Mouse (Mus musculus): ENCODE measurements around the gene Pcp2. TPM values are rescaled to one million over a fixed set of nuclear protein-coding genes. Genes with fewer than 3 reads are reported as not detected.

Gene Pcp2
- polyA plus RNA-seq, 1 experiment: not detected

DNA sequence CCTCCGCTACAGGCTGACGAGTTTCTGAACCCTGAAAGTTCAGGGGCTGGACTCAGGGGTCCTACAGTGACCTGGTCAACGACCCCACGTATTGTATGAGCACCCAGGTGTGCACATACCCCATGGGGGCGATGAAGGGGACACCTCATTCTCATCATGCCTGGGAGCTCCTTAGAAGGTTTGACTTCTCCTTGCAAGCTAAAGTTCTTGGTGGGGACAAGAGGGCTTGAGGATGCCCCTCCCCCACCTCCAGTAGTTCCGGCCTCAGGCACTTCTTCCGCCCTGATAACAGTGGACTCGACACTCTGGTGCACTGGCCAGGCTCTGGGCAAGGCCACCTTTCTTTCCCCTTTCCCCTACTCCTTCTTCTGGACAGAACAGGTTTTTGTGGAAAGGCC is 6.1 kb upstream of the Pcp2 start:
- TF ChIP-seq GATA1 (IDR thresholded peaks at IDR 0.05; ENCODE audit: low read length): no peak

DNA sequence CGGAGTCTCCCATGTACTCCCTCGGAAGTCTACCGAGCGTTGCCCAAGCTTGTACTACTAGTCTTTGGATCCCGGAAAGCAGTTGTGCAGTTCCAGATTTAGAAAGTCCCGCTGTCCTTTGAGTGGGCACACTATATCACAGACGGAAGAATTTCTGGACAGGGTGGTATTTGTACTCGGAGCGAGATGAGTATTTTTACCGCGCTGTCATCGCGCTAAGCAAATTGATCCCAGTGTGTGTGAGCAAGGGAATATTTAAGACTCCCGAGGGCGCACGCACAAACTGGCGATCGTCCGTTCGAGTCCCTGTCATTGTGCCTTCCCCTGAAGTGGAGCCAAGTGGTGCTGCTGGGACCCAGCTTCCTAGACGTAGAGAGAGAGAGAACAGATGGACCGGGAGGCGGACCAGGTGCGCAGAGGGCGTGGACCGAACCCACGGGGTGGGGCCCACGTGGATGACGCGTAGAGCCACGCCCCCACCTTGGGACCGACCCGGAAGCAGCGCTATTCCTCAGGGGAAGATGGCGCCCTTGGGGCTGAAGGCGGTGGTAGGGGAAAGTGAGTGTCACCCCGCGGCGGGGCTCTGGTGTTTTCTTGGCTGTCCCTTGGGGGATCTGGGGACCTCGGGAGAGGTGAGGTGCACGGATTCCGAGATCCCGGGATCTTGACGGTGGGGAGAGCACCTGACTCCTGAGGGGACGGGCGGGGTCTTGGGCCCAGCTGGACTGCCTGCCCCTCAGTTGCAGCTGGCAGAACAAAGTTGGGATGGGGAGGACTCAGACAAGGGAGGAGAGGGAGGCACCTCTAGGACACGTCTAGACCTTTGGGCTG is 5.5 kb upstream of the Pcp2 start, which contains the start of gene Stxbp2:
Gene Stxbp2 (plus strand): TSS at position 309 of the 831 bp plus-strand sequence.
- no peak for TF ChIP-seq GATA1 (IDR thresholded peaks at IDR 0.05; ENCODE audit: low read length)

DNA sequence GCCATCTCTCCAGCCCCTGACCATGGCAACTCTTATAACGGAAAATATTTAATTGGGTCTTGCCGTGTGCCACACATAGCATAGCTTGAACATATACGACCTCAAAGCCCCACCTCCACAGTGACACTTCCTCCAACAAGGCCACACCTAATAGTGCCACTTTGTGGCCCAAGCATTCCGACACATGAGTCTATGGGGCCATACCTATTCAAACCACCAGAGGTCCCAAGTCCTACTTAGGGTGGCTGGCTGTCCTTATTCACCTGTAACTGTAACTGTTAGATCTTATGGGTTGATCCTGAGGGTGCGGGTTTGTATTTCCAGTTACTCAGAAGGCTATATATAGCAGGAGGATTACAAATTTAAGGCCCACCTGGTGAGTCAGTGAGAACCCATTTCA is 2.7 kb upstream of the Pcp2 start:
- TF ChIP-seq GATA1 (IDR thresholded peaks at IDR 0.05; ENCODE audit: low read length): no peak

DNA sequence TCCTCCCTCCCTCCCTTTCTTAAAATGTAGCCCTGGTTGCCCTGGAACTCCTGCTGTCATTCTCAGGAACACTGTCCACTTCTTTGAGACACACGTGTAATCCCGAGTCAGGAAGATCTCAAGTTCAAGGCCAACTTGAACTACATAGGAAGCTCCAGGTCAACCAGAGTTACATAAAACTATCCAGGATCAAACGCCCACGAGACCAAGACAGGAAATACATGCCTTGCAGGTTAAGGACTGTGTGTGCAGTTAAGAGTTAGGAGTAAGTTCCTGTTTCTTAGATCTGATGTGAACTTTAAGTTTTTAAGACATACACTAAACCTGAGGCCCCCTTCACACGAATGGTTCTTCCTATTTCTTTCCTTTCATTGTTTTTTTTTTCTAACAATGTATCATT is 1.6 kb upstream of the Pcp2 start:
- TF ChIP-seq GATA1 (IDR thresholded peaks at IDR 0.05; ENCODE audit: low read length): no peak

DNA sequence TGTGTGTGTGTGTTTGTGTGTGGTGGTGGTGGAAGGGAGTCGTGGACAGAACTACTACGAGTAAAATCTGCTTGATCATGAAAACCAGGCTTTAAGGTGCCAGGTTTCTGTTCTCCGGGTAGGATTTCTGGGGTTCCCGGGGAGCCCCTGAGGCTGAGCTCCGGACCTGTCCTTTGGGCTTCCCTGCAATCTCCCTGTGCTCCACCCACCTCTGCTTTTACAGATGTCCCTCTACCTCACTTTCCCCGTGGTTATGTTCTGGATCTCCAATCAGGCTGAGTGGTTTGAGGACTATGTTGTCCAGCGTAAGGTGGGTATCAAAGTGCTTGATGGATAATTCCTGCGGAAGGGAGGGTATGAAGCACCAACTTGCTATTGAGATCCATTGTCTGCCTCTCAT is 3.2 kb downstream of the Pcp2 start:
- no peak for TF ChIP-seq GATA1 (IDR thresholded peaks at IDR 0.05; ENCODE audit: low read length)

DNA sequence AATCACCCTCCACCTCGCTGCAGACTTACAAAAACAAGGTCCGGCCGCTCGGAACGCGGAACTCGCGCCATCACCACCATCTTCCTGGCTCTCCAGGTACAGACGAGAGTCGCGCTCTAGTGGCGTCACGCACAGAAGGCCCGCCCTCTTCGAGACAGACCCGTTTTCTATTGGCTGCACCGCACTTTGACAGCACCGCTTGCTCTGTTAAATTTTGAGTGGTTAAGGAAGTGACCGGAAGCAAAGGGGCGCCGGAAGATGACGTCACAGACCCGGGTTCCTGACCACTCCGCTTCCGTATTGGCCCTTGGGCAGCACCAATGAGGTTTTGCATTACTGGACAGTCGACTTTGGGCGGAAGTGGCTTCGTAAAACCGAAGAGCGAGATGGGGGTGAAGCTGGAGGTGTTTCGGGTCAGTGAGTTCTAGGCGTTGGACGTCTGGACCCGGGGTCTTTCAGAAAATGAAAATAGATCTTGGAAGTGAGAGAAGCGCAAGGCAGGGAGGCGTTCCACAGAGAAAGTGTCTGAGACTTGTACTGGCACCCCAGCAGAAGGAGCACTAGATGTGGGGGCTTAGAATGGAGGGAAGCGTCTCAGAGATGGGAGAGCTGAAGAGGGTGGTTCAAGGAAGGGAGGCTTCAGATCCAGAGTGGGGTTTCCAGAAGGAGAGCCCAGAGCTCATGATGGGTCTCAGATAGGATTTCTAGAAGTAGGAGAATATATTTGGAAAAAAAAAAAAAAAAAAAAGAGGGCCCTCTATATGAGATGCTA is 4.0 kb downstream of the Pcp2 start, which contains the start of the genes Xab2 and Pet100:
Gene Xab2 (minus strand): TSS at position 118 of the 772 bp plus-strand sequence.
Gene Pet100 (plus strand): TSS at position 350 of the 772 bp plus-strand sequence.
- TF ChIP-seq GATA1 (IDR thresholded peaks at IDR 0.05; ENCODE audit: low read length): no peak

DNA sequence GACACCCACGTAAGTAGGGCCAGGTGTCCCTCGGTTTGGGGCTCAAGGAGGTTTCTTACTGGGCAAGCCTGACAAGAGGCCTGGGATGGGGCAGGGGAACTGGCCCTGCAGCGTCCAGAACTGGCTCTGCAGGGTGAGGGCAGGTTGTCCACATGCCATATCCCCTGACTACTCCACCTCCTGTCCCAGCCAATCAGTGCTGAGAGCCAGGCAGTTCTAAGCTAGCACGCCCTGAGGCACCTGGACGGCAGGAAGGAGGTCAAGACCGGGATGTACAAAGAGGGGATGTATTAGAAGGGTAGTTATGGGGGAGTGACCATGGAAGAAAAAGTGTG is 15.6 kb downstream of the Pcp2 start:
- TF ChIP-seq GATA1 (IDR thresholded peaks at IDR 0.05; ENCODE audit: low read length): no peak

DNA sequence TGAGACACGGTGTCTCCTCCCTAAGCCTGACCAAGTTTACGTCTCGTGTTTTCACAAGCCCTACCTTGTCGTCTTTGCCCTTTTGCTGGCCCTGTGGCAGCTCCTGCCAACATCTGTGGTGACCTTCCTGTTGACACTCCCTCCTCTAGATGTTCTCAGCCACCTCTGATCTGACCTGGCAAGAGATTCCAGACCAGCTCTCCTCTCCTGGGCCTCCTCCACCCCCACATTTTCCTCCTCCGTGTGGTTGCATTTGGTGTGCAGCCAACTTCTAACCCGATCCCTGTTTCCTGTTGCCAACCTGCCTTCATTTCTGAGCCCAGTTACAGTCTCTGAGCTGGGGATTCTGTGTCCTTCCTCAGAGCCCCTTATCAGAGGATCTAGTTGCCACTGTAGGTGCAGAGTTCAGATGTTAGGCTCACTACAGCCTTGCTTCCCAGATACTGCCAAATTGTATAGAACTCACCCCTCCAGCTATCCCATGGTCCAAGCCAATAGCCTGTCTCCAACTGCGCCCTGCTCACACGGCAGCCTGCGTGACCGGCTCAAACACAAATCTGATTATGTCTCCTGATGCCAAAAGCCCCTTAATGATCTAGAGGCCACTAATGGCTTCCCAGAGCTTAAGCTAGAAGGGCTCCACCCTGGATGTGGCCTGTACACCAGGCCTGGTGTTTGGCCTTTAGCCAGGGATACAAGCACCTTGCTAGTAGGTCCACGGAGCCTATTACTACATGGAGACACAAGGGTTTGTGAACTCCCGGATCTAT is 16.1 kb downstream of the Pcp2 start:
- no peak for TF ChIP-seq GATA1 (IDR thresholded peaks at IDR 0.05; ENCODE audit: low read length)

DNA sequence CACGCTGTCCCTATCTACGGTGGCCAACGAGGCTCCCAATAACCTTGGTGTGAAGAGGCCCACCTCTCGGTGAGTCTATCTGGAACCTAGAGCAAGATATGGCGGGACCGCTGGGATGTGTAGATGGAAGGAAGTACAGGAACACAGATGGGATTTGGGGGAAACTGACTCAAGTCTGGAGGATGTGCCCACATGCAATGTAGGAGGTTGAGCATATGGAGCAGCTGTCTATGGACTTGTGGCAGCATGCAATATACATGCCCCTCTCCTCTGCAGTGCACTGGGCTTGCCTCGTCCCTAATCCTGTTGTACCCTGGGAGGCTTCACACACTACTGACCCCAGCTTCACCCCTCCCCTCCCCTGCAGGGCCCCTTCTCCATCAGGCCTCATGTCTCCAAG is 17.5 kb downstream of the Pcp2 start:
- TF ChIP-seq GATA1 (IDR thresholded peaks at IDR 0.05; ENCODE audit: low read length): no peak

DNA sequence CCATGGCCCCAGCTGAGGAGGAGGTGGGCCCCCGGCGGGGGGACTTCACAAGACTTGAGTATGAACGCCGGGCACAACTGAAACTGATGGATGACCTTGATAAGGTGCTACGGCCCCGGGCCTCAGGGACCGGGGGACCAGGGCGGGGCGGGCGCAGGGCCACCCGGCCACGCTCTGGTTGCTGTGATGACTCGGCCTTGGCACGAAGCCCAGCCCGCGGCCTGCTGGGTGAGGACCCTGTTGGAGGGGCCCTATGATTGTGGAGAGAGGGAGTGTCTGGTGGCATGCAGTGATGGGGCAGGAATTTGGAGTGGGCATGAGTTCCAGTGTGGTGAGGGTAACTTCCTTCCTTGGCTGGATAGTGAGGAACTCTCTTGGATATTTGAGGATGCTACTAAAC is 18.8 kb downstream of the Pcp2 start:
- no peak for TF ChIP-seq GATA1 (IDR thresholded peaks at IDR 0.05; ENCODE audit: low read length)

DNA sequence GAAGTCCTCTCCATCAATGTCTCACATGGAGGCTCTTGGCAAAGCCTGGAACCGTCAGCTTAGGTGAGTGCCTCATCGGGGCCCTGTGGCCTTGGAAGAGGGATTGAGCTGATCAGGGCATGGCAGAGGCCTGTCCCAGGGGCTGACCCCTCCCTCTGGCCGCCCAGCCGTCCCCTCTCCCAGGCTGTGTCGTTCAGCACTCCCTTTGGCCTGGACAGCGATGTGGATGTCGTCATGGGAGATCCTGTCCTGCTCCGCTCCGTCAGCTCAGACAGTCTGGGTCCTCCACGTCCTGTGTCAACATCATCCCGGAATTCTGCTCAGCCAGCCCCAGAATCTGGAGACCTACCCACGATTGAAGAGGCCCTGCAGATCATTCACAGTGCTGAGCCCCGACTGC is 21.9 kb downstream of the Pcp2 start:
- no peak for TF ChIP-seq GATA1 (IDR thresholded peaks at IDR 0.05; ENCODE audit: low read length)

DNA sequence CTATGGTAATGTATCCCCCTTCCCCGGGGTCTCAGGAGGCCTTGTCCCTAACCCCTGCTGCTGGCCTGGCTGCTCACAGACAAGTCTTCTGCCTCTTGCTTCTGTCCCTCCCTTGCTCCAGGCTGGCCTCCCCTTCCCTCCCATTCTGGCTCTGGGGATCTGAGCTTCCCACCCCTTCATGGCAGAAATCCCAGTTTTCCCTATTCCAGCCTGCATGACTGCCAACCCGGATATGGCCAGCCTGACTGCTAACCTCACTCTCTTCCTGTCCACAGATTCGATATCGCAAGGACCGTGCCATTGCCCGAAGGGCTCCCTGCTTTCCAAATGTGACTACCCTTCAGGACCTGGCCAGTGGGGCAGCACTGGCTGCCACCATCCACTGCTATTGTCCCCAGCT is 24.9 kb downstream of the Pcp2 start:
- no peak for TF ChIP-seq GATA1 (IDR thresholded peaks at IDR 0.05; ENCODE audit: low read length)

DNA sequence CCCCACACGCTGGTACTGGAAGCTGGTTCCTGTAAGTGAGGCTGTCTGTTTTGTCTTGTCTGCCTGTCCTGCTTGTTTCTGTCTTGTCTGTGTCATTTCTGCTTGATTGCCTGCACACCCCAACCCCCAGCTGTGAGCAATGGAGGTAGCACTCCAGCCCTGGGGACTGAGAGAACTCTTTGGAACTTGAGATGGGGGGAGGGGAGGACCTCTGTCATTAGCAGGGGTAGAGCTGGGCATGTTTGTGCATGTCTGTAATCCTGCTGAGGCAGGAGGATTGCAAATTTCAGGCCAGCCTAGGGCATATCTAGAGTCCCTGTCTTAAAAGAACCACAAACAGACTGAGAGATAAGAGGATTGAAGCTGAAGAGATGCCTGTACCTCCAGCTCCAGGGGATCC is 26.1 kb downstream of the Pcp2 start:
- no peak for TF ChIP-seq GATA1 (IDR thresholded peaks at IDR 0.05; ENCODE audit: low read length)

DNA sequence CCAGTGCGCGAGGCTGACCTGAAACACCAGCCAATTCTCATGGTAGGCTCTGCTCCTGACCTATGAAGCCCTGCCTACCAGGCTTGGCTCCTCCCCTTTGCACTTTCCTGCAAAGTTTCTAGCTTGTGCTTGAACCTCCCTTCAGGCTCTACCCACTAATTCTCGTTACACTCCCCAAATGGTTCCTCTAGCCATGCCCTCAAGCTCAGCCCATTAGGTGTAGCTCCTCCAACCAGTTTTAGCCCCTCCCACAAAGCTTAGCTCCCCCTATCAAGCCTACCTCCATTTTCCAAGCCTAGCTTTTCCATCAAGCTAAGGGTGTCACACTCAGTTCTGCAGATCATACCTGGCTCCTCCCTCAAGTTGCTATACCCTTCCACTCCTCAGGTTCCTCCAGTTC is 27.3 kb downstream of the Pcp2 start:
- TF ChIP-seq GATA1 (IDR thresholded peaks at IDR 0.05; ENCODE audit: low read length): no peak

DNA sequence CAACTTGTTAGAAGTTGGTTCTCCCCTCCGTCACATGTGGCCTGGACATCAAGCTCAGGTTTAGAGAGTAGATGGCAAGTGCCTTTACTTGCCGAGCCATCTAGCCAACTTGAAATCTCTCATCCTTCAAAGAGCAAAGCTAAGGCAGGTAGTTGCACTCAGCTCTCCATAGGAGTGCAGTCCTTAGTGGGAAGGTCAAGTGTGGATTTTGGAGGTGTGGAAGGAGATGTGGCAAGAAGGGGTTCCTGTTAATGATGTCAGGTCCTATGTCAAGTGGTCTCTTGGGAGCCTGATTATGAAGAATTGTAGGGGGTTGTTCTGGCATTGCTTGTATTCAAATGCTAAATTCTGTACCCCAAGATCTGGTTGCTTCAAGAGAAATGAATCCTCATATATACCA is 30.9 kb downstream of the Pcp2 start:
- no peak for TF ChIP-seq GATA1 (IDR thresholded peaks at IDR 0.05; ENCODE audit: low read length)

DNA sequence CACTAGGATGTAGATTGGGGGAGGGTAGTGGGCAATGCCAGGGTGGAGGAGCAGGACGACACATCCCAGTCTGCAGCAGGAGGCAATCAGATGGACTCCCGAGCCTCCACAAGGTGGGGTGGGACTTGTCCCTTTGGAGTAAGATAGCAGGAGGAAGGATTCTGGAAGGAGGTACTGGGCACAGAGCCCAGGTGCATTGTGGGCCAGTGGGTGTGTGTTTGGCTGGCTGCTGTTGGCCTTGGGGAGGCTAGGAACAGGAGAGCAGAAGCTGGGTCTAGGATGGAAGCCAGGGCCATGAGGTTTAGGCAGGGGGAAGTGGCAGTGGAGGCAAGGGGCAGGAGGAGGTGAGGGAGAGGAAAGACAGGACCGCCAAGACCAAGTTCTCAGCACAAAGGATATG is 31.9 kb downstream of the Pcp2 start:
- no peak for TF ChIP-seq GATA1 (IDR thresholded peaks at IDR 0.05; ENCODE audit: low read length)

Data from G1E-ER4 (cell line).